Mouse (Mus musculus) hindbrain, embryonic 11.5 days (tissue): ENCODE data around the gene Pilra. TPM values are rescaled to one million over a fixed set of nuclear protein-coding genes. Genes with fewer than 3 reads are reported as not detected.

Source experiments
- ATAC-seq: fragments of 200-750 bp; cut with Nextera tagmentation; 2 replicates; pipeline ENCODE4 v1.8.0; 2017; ENCODE audit warnings: mild to moderate bottlenecking, moderate TSS enrichment, moderate library complexity; ENCODE audit not compliant: low FRiP score
- DNase-seq: peaks from one replicate; pipeline ENCODE4 v3.0.0-alpha.2; 2015; ENCODE audit warnings: low spot score
- H3K27ac ChIP-seq: fragments of 300-500 bp; sonication (generic); 2 replicates; pipeline ENCODE4 v1.5.1; 2014; ENCODE audit warnings: mild to moderate bottlenecking, low read depth, low read length
- H3K27me3 ChIP-seq: fragments of 300-500 bp; sonication (generic); 2 replicates; pipeline ENCODE4 v1.6.1; 2014; ENCODE audit warnings: mild to moderate bottlenecking, low read length, moderate library complexity, mixed read lengths; ENCODE audit not compliant: control insufficient read depth, insufficient read depth
- H3K36me3 ChIP-seq: fragments of 300-500 bp; sonication (generic); 2 replicates; pipeline ENCODE4 v1.6.1; 2014; ENCODE audit warnings: mild to moderate bottlenecking, low read length, moderate library complexity, mixed read lengths; ENCODE audit not compliant: control insufficient read depth, insufficient read depth
- H3K4me1 ChIP-seq: fragments of 300-500 bp; sonication (generic); replicated peaks from 2 replicates; pipeline ENCODE4 v1.6.1; 2014; ENCODE audit warnings: low read length, mixed read lengths; ENCODE audit not compliant: control insufficient read depth, insufficient read depth
- H3K4me2 ChIP-seq: fragments of 300-500 bp; sonication (generic); replicated peaks from 2 replicates; pipeline ENCODE4 v1.6.1; 2014; ENCODE audit warnings: mild to moderate bottlenecking, low read depth, low read length
- H3K4me3 ChIP-seq: fragments of 300-500 bp; sonication (generic); 2 replicates; pipeline ENCODE4 v1.5.1; 2014; ENCODE audit warnings: low read depth, low read length
- H3K9ac ChIP-seq: fragments of 300-500 bp; sonication (generic); 2 replicates; pipeline ENCODE4 v1.6.1; 2014; ENCODE audit warnings: low read depth, low read length
- H3K9me3 ChIP-seq: fragments of 300-500 bp; sonication (generic); 2 replicates; pipeline ENCODE4 v1.6.1; 2016; ENCODE audit warnings: low read length; ENCODE audit not compliant: control insufficient read depth
- WGBS: fragments of 180-500 bp; shearing (Covaris S2); extraction: QIAGEN DNeasy Blood & Tissue Kit; methylation state at CpG from one replicate; pipeline ENCODE4 v1.1.7; 2014; 5-methylcytosine and 5-hydroxymethylcytosine counted together
- polyA plus RNA-seq: library from polyadenylated mRNA; unstranded; fragments of >200 nt; fragmentation: Nextera tagmentation; extraction: Ambion mirVana; gene quantifications from 2 replicates; pipeline ENCODE4 v1.2.1, GENCODE M21; 2014

The Pilra gene
- polyA plus RNA-seq, 1 experiment from 2014 or later, result 0.97 TPM

DNA sequence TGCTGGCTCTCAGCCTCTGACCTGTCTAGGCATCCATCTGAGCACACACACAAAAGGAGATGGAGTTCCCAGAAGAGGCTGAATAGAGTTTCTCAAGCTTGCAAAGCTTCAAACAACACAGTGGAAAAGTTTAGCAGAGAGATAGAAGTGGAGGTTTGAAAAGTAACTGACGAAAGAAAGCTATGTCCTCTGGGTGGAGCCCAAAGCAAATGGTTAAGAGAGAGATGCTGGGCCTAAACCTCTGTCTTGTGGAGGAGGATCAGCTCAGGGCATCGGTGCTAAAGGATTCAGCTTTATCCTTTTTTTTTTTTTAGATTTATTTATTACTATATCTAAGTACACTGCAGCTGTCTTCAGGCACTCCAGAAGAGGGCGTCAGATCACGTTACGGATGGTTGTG lies 27.8 kb downstream of the Pilra start:
- Histone ChIP-seq H3K27me3 (no peaks in the 10 kb centered on the region), H3K36me3 (no peaks in the 10 kb centered on the region), H3K9me3 (no peaks in the 10 kb centered on the region), H3K4me2 (no peak overlapping the region), H3K4me1 (no peaks in the 10 kb centered on the region), H3K4me3 (no peak overlapping the region), H3K27ac (no peak overlapping the region), H3K9ac (no peak overlapping the region)
- 92% methylated on average over 5 of the region's 5 CpGs for WGBS
- DNase-seq, result no peak
- no peak for ATAC-seq

DNA sequence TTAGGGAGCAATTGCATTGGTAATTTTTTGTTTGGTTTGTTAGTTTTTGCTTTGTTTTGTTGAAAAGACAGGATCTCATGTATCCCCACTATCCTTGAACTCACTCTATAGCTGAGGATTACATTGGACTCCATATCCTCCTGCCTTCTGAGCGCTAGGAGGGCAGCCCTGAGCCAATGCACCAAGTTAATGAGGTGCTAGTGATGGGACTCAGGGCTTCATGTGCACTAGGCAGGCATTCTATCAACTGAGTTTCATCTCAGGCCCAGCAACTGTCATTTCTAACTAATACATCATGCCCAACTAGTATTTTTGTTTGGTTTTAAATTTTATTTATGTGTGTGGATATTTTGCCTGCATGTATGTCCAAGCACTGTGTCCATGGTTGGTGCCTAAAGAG lies 29.9 kb downstream of the Pilra start:
- H3K4me3 ChIP-seq, result no peak overlapping the region
- no peak overlapping the region for H3K9ac ChIP-seq
- no peaks in the 10 kb centered on the region for H3K36me3 ChIP-seq
- no peak for DNase-seq
- 87% methylated on average over 1 of the region's 1 CpGs for WGBS
- ATAC-seq, result no peak
- no peaks in the 10 kb centered on the region for H3K4me1 ChIP-seq
- no peaks in the 10 kb centered on the region for H3K27me3 ChIP-seq
- H3K4me2 ChIP-seq, result no peak overlapping the region
- no peaks in the 10 kb centered on the region for H3K9me3 ChIP-seq
- H3K27ac ChIP-seq, result no peak overlapping the region

DNA sequence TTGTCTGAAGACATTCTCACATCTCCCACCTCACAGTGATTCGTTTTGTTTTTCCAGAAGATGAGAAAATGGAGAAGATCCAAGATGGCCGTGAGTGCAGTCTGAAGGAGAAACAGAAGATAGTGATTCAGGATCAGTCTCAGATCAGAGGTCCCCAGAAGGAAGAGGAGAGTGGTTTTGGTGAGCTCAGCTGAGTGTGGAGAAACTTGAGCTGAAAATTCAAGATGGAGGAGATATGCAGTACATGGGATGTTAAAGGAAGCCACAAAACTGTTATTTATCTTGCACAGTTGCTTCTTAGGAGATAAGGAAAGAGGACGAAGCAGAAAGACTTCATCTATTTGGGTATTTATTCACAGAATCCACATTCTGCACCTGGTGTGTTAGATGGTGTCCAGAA lies 35.2 kb downstream of the Pilra start:
- H3K9me3 ChIP-seq, result no peaks in the 10 kb centered on the region
- H3K27ac ChIP-seq, result no peak overlapping the region
- ATAC-seq (no peak), DNase-seq (no peak)
- no peaks in the 10 kb centered on the region for H3K36me3 ChIP-seq
- no peak overlapping the region for H3K4me3 ChIP-seq
- no peaks in the 10 kb centered on the region for H3K4me1 ChIP-seq
- no peak overlapping the region for H3K9ac ChIP-seq
- no peak overlapping the region for H3K4me2 ChIP-seq
- WGBS, result 91% methylated on average over 3 of the region's 3 CpGs
- no peaks in the 10 kb centered on the region for H3K27me3 ChIP-seq

DNA sequence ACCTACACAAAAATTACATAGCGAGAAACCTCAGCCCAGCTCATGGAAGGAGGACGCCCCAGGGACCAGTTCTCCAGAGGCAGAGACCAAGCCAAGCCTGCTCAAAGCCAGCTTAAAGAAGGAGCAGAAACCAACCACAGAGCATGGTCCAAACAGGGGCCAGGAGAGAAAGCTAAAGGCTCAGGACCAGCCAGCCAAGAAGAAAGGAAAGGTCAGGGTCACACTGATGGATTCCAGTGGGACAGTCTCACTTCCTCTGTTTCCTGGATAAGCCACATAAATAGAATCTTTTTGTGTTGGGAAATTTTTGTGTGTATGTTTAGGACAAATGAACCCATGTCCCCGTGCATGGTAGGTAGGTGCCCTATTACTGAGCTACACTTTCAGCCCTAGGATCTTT lies 39.5 kb downstream of the Pilra start:
- Histone ChIP-seq H3K4me3 (no peak overlapping the region), H3K36me3 (no peaks in the 10 kb centered on the region)

DNA sequence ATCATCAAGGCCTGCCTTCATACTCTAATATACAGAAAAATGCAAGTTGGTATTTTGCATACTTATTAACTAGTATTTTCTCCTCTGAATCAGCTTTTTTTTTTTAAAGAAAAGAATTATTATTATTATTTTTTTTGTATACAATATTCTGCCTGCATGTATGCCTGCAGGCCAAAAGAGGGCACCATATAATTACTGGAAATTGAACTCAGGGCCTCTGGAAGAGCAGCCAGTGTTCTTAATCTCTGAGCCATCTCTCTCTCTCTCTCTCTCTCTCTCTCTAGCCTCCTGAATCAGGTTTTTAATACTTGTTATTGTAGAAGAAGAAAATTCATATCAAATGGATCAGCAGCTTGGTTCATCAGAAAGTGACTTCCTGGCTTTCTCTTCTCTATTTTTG lies 44.5 kb downstream of the Pilra start:
- ATAC-seq (no peak), DNase-seq (no peak)
- H3K4me3 ChIP-seq, result no peak overlapping the region
- no peaks in the 10 kb centered on the region for H3K4me1 ChIP-seq
- H3K9ac ChIP-seq, result no peak overlapping the region
- H3K9me3 ChIP-seq, result no peaks in the 10 kb centered on the region
- H3K4me2 ChIP-seq, result no peak overlapping the region
- H3K27ac ChIP-seq, result no peak overlapping the region
- no peaks in the 10 kb centered on the region for H3K27me3 ChIP-seq
- H3K36me3 ChIP-seq, result no peaks in the 10 kb centered on the region

More for the DNA sequence above, 39.5 kb downstream of the Pilra start:
- no peaks in the 10 kb centered on the region for H3K27me3 ChIP-seq
- no peak for DNase-seq
- no peak overlapping the region for H3K9ac ChIP-seq
- H3K27ac ChIP-seq, result no peak overlapping the region
- H3K9me3 ChIP-seq, result no peaks in the 10 kb centered on the region
- WGBS, result 84% methylated on average over 3 of the region's 3 CpGs
- no peak overlapping the region for H3K4me2 ChIP-seq
- no peak for ATAC-seq
- no peaks in the 10 kb centered on the region for H3K4me1 ChIP-seq

DNA sequence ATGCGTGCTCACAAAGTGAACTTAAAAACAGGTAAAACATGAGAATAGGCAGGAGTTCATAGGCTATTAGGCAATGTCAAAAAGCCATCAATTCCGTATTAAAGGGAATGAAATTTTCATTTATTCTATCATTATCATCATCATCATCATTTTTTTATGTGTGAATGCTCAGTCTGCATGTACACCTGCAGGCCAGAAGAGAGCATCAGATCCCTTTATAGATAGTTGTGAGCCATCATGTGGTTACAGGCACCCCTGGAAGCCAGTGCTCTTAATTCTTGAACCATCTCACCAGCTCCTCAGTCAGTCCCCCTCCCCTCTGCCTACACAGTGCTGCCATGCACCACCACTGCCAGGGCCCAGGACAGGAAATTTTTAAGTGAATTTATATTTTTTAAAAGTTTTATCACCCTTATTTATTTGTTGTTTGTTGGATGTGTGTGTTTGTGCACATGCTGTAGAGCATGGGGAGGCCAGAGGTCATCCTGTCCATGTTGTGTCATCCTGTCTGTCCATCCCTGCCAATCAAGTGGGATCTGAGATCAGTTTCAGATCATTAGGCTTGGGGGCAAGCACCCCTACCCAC lies 47.0 kb downstream of the Pilra start:
- Histone ChIP-seq H3K36me3 (peaks cover 3% of the 10 kb centered on the region; the same call in 1 of the 2 replicates), H3K9ac (no peak overlapping the region), H3K4me2 (no peak overlapping the region), H3K4me1 (peaks cover 10% of the 10 kb centered on the region), H3K4me3 (no peak overlapping the region), H3K27ac (no peak overlapping the region), H3K9me3 (no peaks in the 10 kb centered on the region), H3K27me3 (no peaks in the 10 kb centered on the region)
- ATAC-seq, result no peak
- DNase-seq, result no peak
- 96% methylated on average over 2 of the region's 2 CpGs for WGBS

DNA sequence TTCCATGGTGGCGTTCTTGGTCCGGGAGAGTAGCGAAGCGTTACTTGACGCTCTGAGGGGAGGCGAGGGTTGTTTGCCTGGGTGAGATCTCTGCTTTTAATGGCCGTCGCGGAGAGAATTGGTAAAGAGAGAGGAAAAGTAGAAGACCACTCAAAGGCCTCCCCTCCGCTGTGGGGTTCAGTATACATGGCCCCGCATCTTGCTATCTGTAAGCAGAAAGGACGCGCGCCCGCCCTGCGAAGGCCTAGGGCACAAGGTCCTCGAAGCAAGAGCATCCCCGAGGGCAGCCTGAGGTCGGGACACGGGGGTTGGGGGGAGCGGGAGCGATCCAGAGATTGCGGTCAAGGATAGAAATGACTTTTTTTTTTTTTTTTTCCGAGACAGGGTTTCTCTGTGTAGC lies 47.9 kb downstream of the Pilra start:
- no peak overlapping the region for H3K27ac ChIP-seq
- peaks cover 17% of the 10 kb centered on the region for H3K4me1 ChIP-seq
- H3K9me3 ChIP-seq, result no peaks in the 10 kb centered on the region
- H3K4me3 ChIP-seq, result no peak overlapping the region
- 66% methylated on average over 24 of the region's 24 CpGs for WGBS
- peaks cover 3% of the 10 kb centered on the region; the same call in 1 of the 2 replicates for H3K36me3 ChIP-seq
- H3K9ac ChIP-seq, result no peak overlapping the region
- H3K4me2 ChIP-seq, result no peak overlapping the region
- DNase-seq, result no peak
- no peaks in the 10 kb centered on the region for H3K27me3 ChIP-seq
- ATAC-seq, result no peak

DNA sequence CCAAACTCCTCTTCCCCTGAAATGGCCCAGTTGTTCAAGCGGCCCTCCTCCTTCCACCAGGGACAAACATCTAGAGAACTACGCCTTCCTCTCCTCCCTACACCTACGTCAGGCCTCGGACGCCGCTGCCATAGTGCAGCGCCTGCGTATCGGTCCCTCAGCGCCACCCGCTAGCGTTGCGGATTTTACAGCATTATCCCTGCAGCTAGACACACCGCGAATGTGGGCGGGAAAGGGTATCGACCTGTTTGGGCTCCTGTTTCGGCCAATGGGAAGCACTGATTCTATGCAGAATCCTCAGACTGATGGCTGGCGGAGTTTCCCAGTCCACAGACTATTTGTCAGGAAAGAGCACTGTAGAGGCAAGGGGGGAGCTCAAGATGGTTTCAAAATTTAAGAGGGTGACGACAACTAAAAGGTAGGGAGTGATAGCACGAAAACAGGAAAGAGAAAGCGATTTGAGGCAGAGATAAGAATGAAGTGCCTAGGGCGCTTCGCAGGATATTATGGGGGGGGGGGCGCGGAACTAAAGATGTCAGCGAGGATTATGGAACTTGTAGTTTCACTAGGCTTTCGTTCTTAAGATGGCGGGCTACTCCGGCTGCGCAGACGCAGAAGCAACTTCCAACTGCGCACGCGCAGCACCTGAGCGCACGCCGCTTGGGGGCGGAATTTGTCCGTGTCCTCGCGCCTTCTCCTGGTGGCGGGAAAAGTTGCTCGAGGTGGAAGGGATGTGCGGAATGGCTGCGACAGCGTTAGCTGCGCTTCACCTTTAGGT lies 48.7 kb downstream of the Pilra start, which contains the start of the genes Mepce and Zcwpw1:
Gene Mepce (minus strand): TSS at position 505 of the 778 bp plus-strand sequence.
Gene Zcwpw1 (plus strand): TSS at position 648 of the 778 bp plus-strand sequence.
- peak within 1 kb of the TSS; percentile 86 for H3K4me3 ChIP-seq

More for the DNA sequence above, 48.7 kb downstream of the Pilra start, which contains the start of the genes Mepce and Zcwpw1:
- ATAC-seq (peak; percentile 63), DNase-seq (peak; percentile 98)
- no peaks in the 10 kb centered on the region for H3K9me3 ChIP-seq
- peak within 1 kb of the TSS; percentile 94 for H3K9ac ChIP-seq
- H3K27ac ChIP-seq, result peak within 1 kb of the TSS; percentile 99
- H3K36me3 ChIP-seq, result peaks cover 3% of the 10 kb centered on the region; the same call in 1 of the 2 replicates
- peaks cover 21% of the 10 kb centered on the region for H3K4me1 ChIP-seq
- H3K27me3 ChIP-seq, result no peaks in the 10 kb centered on the region
- WGBS, result under 1% methylated on average over 48 of the region's 48 CpGs
- peak within 1 kb of the TSS; percentile 87 for H3K4me2 ChIP-seq
